Mouse (Mus musculus) 416B (cell line): ENCODE results near the gene Zfp710.
A peak's percentile ranks its signal among the peaks of the same experiment; 100 is the strongest.
"Not testable (repeated sequence)": the region's sequence is repeated elsewhere in the genome, so short reads cannot be mapped to it uniquely, and the experiment has no call there.

Experiments used
- DNase-seq: peaks from one replicate; pipeline ENCODE4 v3.0.0; 2011; ENCODE audit warnings: low read depth

Gene Zfp710

DNA sequence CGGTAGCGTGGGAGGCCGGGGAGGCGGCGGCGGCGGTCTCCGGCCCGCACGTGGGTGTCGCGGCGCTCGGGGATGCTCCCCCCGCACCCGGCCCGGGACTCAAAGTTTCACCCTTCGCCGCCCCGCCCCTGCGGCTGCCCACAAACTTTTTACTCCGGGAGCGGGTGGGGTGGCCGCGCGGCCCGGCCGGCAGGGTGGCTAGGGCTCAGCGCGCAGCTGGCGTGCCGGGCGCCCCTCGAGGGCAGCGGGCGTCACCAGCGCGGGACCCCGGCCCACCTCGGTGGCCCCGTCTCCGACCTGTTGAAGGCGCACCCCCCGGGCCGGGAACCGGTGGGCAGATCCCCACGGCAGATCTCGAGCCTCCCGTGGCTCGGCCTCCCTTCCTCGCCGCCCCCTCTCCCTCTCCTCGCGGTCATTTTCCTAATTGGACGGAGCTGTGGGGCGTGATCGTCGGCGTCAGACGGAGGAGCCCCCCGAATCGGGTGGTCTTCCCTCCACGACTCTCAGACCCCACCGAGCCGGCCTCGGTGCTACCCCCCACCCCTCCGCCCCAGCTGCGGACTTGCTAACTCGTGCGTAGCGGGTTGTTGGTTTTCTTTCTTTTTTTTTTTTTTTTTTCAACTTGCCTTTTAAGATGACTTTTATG is 2.5 kb downstream of the Zfp710 start:
- peak; percentile 68 for DNase-seq

- peak; percentile 61 for DNase-seq
Measured at GRCm38 (mm10) chr7:80027636-80028417, 3.2 kb downstream of the Zfp710 start.

GRCm38 (mm10) chr7:80028418-80028720 is 3.8 kb downstream of the Zfp710 start:
- no peak for DNase-seq

GRCm38 (mm10) chr7:80030009-80030408 is 5.4 kb downstream of the Zfp710 start:
- no peak for DNase-seq

- DNase-seq: no peak
Measured at GRCm38 (mm10) chr7:80030486-80030885, 5.9 kb downstream of the Zfp710 start.

DNA sequence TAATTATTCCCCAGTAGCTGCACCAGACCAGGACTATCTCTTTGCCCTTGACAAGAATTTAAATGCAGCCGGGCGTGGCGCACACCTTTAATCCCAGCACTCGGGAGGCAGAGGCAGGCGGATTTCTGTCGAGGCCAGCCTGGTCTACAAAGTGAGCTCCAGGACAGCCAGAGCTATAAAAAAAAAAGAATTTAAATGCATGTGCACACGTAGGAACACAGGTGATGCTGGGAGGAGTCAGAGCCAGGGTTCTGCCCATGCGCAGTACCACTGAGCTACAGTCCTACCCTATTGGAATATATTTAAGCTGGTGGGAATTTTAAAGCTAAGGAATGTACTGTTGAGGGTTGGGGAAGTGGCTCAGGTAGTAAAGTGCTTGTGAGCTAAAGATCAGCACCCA is 6.4 kb downstream of the Zfp710 start:
- no peak for DNase-seq

DNA sequence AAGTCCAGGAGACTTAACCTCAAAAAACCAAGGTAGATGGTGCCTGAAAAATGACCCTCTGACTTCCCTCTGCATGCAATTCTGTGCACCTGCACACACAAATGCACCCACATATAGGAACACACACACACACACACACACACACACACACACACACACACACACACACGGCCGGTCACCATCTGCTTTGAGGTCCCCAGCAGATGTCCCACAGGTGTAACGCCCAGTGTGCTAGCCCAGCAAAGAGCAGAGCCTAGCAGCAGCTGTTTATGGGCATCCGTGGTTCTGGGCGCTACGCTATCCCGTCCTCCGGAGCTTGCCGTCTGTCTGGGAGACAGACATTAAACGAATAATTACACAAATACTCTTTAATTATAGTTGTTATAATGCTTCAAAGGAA is 6.9 kb downstream of the Zfp710 start:
- no peak for DNase-seq

DNA sequence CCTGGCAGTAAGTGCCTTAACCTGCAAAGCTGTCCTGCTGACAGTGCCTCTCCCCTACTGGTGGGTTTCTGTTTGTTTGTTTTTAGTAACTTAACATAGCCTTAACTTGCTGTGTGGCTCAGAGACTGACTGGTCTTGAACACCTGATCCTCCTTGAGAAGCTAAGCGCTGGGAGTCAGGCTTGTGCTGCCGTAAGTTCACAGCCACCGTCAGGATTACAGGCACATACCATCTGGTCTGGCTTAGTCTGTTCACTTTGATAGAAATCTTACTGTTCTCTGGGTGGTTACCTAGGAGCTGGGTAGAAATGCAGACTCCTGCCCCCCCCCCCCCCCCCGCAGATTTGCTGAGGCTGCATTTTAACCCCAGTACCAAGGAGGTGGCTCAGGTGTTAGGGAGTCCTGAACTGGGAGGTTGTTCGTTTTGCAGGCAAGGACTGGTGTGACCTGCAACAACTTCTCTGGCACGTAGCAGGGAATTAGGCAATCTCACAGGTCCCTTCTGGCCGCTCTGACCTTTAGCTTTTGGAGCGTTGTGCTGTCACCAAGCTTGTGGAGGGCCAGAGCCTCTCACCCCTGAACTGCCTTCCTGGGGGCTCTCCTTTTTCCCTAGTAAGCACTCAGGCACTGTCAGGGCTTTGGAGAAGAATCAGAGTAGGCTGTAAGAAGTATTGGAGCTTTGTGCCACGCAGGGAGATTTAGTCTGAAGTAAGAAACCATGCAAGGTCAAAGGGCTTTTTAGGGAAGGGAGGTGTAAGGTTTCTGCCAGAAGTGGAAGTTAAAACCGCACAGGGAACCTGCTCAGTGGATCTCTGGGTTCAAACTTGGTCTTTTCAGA is 7.8 kb downstream of the Zfp710 start:
- peak; percentile 70 for DNase-seq

GRCm38 (mm10) chr7:80033064-80033717 is 8.6 kb downstream of the Zfp710 start:
- peak; percentile 64 for DNase-seq

GRCm38 (mm10) chr7:80033771-80034170 is 9.2 kb downstream of the Zfp710 start:
- DNase-seq: no peak

DNA sequence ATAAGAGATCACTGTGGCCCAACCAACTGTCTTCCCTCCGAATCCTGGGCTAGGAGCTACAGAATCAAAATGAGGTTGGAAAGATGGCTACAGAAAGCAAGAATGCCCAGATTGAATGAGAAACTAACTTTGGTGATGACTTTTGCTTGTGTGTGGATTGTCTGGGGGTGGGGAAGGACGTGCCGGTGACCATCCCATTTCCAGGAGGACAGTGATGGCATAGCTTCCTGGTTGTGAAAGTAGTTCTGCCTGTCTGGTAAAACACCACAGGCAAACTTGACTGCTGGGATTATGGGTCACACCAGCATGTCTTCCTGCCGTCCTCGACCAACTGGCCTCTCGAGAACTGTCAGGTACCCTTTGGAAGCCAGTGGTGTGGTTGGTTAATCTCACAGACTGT is 10.5 kb downstream of the Zfp710 start:
- no peak for DNase-seq

- peak; percentile 46 for DNase-seq
Measured at GRCm38 (mm10) chr7:80035748-80036147, 11.1 kb downstream of the Zfp710 start.

DNA sequence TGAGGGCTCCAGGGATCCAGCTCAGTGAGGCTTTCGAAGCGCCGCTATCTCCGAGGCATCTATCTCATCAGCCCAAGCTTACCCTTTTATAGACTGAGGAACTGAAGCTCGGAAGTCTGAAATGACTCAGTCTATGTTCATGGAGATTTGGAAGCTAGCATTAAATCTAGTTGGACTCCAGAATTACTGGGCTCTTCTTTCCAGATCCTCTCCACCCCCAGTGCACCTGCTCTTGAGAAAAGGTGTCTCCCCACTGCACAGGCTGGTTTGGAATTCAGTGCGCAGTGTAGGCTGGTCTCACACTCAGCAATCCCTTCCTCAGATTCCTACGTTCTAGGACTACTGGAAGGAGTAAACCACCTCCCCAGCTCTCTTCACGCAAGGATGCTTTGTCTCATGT is 15.1 kb downstream of the Zfp710 start:
- DNase-seq: no peak

DNA sequence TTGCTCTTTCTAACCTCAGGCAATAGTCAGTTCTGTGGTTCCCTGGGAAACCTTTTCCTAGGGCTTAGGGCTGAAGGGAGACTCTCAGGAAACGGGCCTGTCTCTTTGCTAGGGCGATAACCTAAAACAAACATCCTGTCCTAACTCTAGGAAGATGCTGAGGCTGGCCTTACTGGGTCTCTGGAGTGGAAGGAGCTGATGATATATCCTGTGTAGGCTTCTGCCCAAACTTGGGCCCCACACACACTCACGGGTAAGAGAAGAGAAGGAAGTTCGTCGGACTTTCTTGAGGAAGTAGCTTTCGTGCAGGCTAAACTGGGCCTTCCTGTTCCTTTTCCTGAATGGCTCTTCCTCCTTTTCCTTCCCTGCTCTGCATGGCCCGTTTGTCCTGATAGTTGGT is 19.6 kb downstream of the Zfp710 start:
- peak; percentile 88 for DNase-seq

GRCm38 (mm10) chr7:80047041-80047440 is 22.4 kb downstream of the Zfp710 start:
- DNase-seq: no peak

DNA sequence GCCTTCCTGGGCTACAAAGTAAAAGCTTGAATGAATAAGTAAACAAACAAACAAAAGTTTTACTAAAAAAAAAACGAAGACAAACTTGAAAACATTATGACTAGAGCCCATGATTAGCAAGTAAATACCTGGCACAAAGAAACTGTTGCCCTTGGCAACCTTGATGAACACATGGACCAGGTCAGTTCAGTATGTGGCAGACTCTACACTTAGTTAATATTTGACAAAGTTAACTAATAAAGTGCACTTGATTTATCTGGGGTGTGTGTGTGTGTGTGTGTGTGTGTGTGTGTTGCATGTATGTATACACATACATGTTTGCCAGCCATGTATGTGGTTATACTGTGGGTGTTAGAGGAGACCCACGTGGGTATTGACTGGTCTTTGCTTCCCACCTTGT is 25.1 kb downstream of the Zfp710 start:
- no peak for DNase-seq

GRCm38 (mm10) chr7:80050382-80050781 is 25.8 kb downstream of the Zfp710 start:
- DNase-seq: not testable (repeated sequence)

GRCm38 (mm10) chr7:80051835-80052234 is 27.2 kb downstream of the Zfp710 start:
- no peak for DNase-seq

GRCm38 (mm10) chr7:80052261-80052660 is 27.6 kb downstream of the Zfp710 start:
- no peak for DNase-seq

GRCm38 (mm10) chr7:80053147-80053546 is 28.5 kb downstream of the Zfp710 start:
- DNase-seq: no peak

DNA sequence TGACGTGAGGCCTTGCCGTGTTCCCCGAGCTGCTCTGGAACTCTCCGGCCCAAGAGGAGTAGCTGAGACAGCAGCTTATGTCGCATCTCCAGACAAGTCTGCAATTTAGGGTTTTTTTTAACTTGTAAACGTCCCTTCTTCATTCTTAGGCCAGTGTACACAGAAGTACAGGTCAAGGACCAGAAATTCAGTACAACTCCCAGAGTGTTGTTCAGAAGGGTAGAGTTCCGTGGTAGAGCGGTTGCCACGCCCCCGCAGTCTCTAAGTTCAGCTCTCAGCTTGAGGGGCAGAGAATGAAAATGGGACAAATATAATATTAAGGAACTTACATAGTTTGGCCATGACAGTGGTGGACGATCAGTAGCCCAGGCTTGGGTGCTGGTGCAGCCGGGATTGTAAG is 31.2 kb downstream of the Zfp710 start:
- no peak for DNase-seq

GRCm38 (mm10) chr7:80057002-80057691 is 32.5 kb downstream of the Zfp710 start:
- no peak for DNase-seq
